Mouse (Mus musculus) thymus, postnatal 4 days (tissue): ENCODE measurements around the gene Ube2o.

ENCODE experiments used
- DNase-seq: peaks from one replicate; pipeline ENCODE4 v3.0.0; 2021

Gene Ube2o

GRCm38 (mm10) chr11:116579280-116579679 lies 2.0 kb downstream of the Ube2o start:
- no peak for DNase-seq

GRCm38 (mm10) chr11:116575396-116575795 lies 5.9 kb downstream of the Ube2o start:
- no peak for DNase-seq

GRCm38 (mm10) chr11:116574982-116575381 lies 6.3 kb downstream of the Ube2o start:
- DNase-seq, result no peak

GRCm38 (mm10) chr11:116574486-116574885 lies 6.8 kb downstream of the Ube2o start:
- no peak for DNase-seq

- DNase-seq, result no peak
Measured at GRCm38 (mm10) chr11:116572756-116573543, 8.3 kb downstream of the Ube2o start.

- no peak for DNase-seq
Measured at GRCm38 (mm10) chr11:116571767-116572679, 9.2 kb downstream of the Ube2o start.

GRCm38 (mm10) chr11:116570821-116571220 lies 10.4 kb downstream of the Ube2o start:
- DNase-seq, result no peak

GRCm38 (mm10) chr11:116567531-116567930 lies 13.7 kb downstream of the Ube2o start:
- no peak for DNase-seq

- DNase-seq, result no peak
Measured at GRCm38 (mm10) chr11:116565283-116566041, 15.8 kb downstream of the Ube2o start.

- DNase-seq, result no peak
Measured at GRCm38 (mm10) chr11:116556308-116556707, 24.9 kb downstream of the Ube2o start.

GRCm38 (mm10) chr11:116555572-116555971 lies 25.7 kb downstream of the Ube2o start:
- no peak for DNase-seq

GRCm38 (mm10) chr11:116554171-116554878 lies 26.9 kb downstream of the Ube2o start:
- DNase-seq, result peak; percentile 59

- no peak for DNase-seq
Measured at GRCm38 (mm10) chr11:116552194-116552593, 29.1 kb downstream of the Ube2o start.

GRCm38 (mm10) chr11:116550748-116551147 lies 30.5 kb downstream of the Ube2o start:
- no peak for DNase-seq

GRCm38 (mm10) chr11:116549273-116550038 lies 31.8 kb downstream of the Ube2o start:
- no peak for DNase-seq

GRCm38 (mm10) chr11:116548780-116549179 lies 32.5 kb downstream of the Ube2o start:
- no peak for DNase-seq

GRCm38 (mm10) chr11:116547296-116548060 lies 33.8 kb downstream of the Ube2o start:
- DNase-seq, result no peak

GRCm38 (mm10) chr11:116543110-116543509 lies 38.1 kb downstream of the Ube2o start:
- peak; percentile 63 for DNase-seq

GRCm38 (mm10) chr11:116541183-116541582 lies 40.1 kb downstream of the Ube2o start:
- DNase-seq, result no peak

- DNase-seq, result no peak
Measured at GRCm38 (mm10) chr11:116538142-116538735, 43.0 kb downstream of the Ube2o start.
